Mouse (Mus musculus): Measurements from ENCODE around the gene Saa3.
"Not testable (repeated sequence)": the region's sequence is repeated elsewhere in the genome, so short reads cannot be mapped to it uniquely, and the experiment has no call there.

Saa3 gene

GRCm38 (mm10) chr7:46712250-46712649 lies 3.2 kb downstream of the Saa3 start:
- in situ Hi-C loops (cut with MboI): no loop called here

- in situ Hi-C loops (cut with MboI): no loop called here
These were observed 5.1 kb downstream of the Saa3 start, which contains the start of gene Saal1 for GRCm38 (mm10) chr7:46710390-46710844. Gene Saal1 (minus strand): TSS chr7:46710680.

GRCm38 (mm10) chr7:46700521-46701025 lies 14.9 kb downstream of the Saa3 start:
- in situ Hi-C loops (cut with MboI): no loop called here

GRCm38 (mm10) chr7:46696754-46697153 lies 18.7 kb downstream of the Saa3 start:
- in situ Hi-C loops (cut with MboI): no loop called here

- in situ Hi-C loops (cut with MboI): no loop called here
These were observed 28.7 kb downstream of the Saa3 start for GRCm38 (mm10) chr7:46686827-46687226.

GRCm38 (mm10) chr7:46680732-46681131 lies 34.8 kb downstream of the Saa3 start:
- in situ Hi-C loops (cut with MboI): no loop called here

GRCm38 (mm10) chr7:46679044-46679443 lies 36.5 kb downstream of the Saa3 start:
- in situ Hi-C loops (cut with MboI): not testable (repeated sequence)

- in situ Hi-C loops (cut with MboI): no loop called here
These were observed 37.1 kb downstream of the Saa3 start for GRCm38 (mm10) chr7:46678417-46678816.

- in situ Hi-C loops (cut with MboI): no loop called here
These were observed 38.6 kb downstream of the Saa3 start for GRCm38 (mm10) chr7:46676808-46677360.

GRCm38 (mm10) chr7:46675886-46676285 lies 39.6 kb downstream of the Saa3 start:
- in situ Hi-C loops (cut with MboI): no loop called here

GRCm38 (mm10) chr7:46675061-46675460 lies 40.4 kb downstream of the Saa3 start:
- in situ Hi-C loops (cut with MboI): no loop called here

- in situ Hi-C loops (cut with MboI): no loop called here
These were observed 43.3 kb downstream of the Saa3 start, which contains the start of gene Tph1 for GRCm38 (mm10) chr7:46672160-46672672. Gene Tph1 (minus strand): TSS chr7:46672537.

GRCm38 (mm10) chr7:46667256-46667655 lies 48.2 kb downstream of the Saa3 start:
- in situ Hi-C loops (cut with MboI): no loop called here

- in situ Hi-C loops (cut with MboI): no loop called here
These were observed 50.3 kb downstream of the Saa3 start for GRCm38 (mm10) chr7:46665236-46665635.

Measured in mature B cell (primary cell).